In the genomic region with DNA sequence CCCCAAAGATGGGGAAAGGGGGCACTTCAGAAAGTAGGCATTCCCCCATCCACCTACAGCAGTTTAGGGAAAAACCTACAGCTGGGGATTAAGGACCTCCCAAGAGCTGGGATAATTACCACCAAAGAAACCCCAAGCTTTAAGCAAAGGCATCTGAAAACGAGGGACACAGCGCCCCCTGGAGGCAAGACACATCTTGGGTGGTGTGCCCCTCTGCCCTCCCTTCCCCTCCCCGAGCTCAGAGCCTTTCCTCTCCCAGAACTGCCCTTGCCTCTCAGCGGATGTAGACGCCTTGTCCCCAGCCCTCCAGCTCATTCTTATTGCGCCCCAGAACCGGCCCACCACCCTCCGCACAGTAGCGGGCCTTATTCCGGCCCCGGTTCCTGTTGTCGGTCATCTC, we compare ENCODE assay signal across 8 mouse cellular contexts. TPM values are rescaled to one million over a fixed set of nuclear protein-coding genes. Genes with fewer than 3 reads are reported as not detected.
A peak's percentile ranks its signal among the peaks of the same experiment; 100 is the strongest.
DNase-seq lines count a peak whose midpoint lies in the region; ATAC-seq lines count a peak whose summit lies in the region.

No protein-coding gene starts in this region.

- H3K27ac ChIP-seq in heart, embryonic 12.5 days (ENCODE audit: poor library complexity, severe bottlenecking), result no peak overlapping the region

- peaks cover 72% of the 10 kb centered on the region for H3K27me3 ChIP-seq in heart, embryonic 12.5 days (replicated peaks)
- H3K27me3 ChIP-seq in megakaryocyte, embryonic 14.5 days (replicated peaks), result peaks cover 75% of the 10 kb centered on the region

- H3K4me1 ChIP-seq in heart, embryonic 12.5 days (replicated peaks), result peaks cover 23% of the 10 kb centered on the region
- H3K4me1 ChIP-seq in megakaryocyte, embryonic 14.5 days, result peaks cover 39% of the 10 kb centered on the region

- H3K4me2 ChIP-seq in heart, embryonic 12.5 days, result peak overlapping the region; percentile 60

- WGBS in heart, embryonic 12.5 days, result 5% methylated on average over 12 of the region's 12 CpGs

- peak overlapping the region; percentile 26 for H3K4me3 ChIP-seq in heart, embryonic 12.5 days
- H3K4me3 ChIP-seq in megakaryocyte, embryonic 14.5 days (replicated peaks), result peak overlapping the region; percentile 83

- peak overlapping the region; percentile 23; the same call in 1 of the 2 replicates for H3K9ac ChIP-seq in heart, embryonic 12.5 days

- peak; percentile 90 for DNase-seq in ES-CJ7 (ENCODE audit: low read depth, low spot score)
- peak; percentile 70 to 87 for DNase-seq in adrenal gland, adult (ENCODE audit: inconsistent age in 2 of 2, low spot score in 1 of 2)
- peak; percentile 85 for DNase-seq in embryo, embryonic 11 days
- peak; percentile 69 to 90 for DNase-seq in kidney, postnatal 36 days
- DNase-seq in spleen, postnatal 10 days (ENCODE audit: low spot score in 2 of 2), result peak; percentile 81 to 94
- DNase-seq in yolk sac, embryonic 10.5 days (ENCODE audit: low spot score), result no peak

- no peaks in the 10 kb centered on the region for H3K9me3 ChIP-seq in heart, embryonic 12.5 days (replicated peaks)
- no peaks in the 10 kb centered on the region for H3K9me3 ChIP-seq in megakaryocyte, embryonic 14.5 days

- no peak for ATAC-seq in heart, embryonic 12.5 days (ENCODE audit: insufficient number of reproducible peaks, low FRiP score)

- peaks cover 8% of the 10 kb centered on the region; the same call in 1 of the 2 replicates for H3K36me3 ChIP-seq in heart, embryonic 12.5 days
- no peaks in the 10 kb centered on the region for H3K36me3 ChIP-seq in megakaryocyte, embryonic 14.5 days (replicated peaks; ENCODE audit: low read length)

RNA-seq across cellular contexts. Expression of gene Arl5c, which starts 6.6 kb away (rescaled TPM):
- 3.4 and 3.9 TPM in 2 replicates for polyA plus RNA-seq in heart, embryonic 12.5 days (2016; fragmentation: Nextera tagmentation; extraction: Ambion mirVana)
- polyA plus RNA-seq in megakaryocyte, embryonic 14.5 days (2012; ENCODE audit: insufficient read depth, low replicate concordance), result 9.1 TPM in 1 of 2 replicates, not detected in the other

RNA-seq across cellular contexts. Expression of gene Plxdc1, which starts 16.4 kb away (rescaled TPM):
- polyA plus RNA-seq in heart, embryonic 12.5 days (2016; fragmentation: Nextera tagmentation; extraction: Ambion mirVana), result 0.31 TPM in 1 of 2 replicates, not detected in the other
- polyA plus RNA-seq in megakaryocyte, embryonic 14.5 days (2012; ENCODE audit: insufficient read depth, low replicate concordance), result 1.6 TPM in 1 of 2 replicates, not detected in the other

RNA-seq across cellular contexts. Expression of gene Cacnb1, which starts 20.2 kb away (rescaled TPM):
- 6.1 and 8.5 TPM in 2 replicates for polyA plus RNA-seq in heart, embryonic 12.5 days (2016; fragmentation: Nextera tagmentation; extraction: Ambion mirVana)
- polyA plus RNA-seq in megakaryocyte, embryonic 14.5 days (2012; ENCODE audit: insufficient read depth, low replicate concordance), result 1.4 and 2.8 TPM in 2 replicates

RNA-seq across cellular contexts. Expression of gene Rpl19, which starts 23.9 kb away (rescaled TPM):
- polyA plus RNA-seq in heart, embryonic 12.5 days (2016; fragmentation: Nextera tagmentation; extraction: Ambion mirVana), result 654 and 675 TPM in 2 replicates
- polyA plus RNA-seq in megakaryocyte, embryonic 14.5 days (2012; ENCODE audit: insufficient read depth, low replicate concordance), result 275 and 2,598 TPM in 2 replicates

RNA-seq across cellular contexts. Expression of gene Stac2, which starts 50.6 kb away (rescaled TPM):
- polyA plus RNA-seq in heart, embryonic 12.5 days (2016; fragmentation: Nextera tagmentation; extraction: Ambion mirVana), result 0.47 and 0.63 TPM in 2 replicates
- polyA plus RNA-seq in megakaryocyte, embryonic 14.5 days (2012; ENCODE audit: insufficient read depth, low replicate concordance), result 1.5 TPM in 1 of 2 replicates, not detected in the other
